Mouse (Mus musculus) myocyte (in vitro differentiated cells): ENCODE data around the gene BC025920.

ENCODE experiments used
- CEBPB ChIP-seq: IDR thresholded peaks from 2 replicates; pipeline ENCODE4 v1.6.1; 2011; ENCODE audit warnings: mild to moderate bottlenecking, moderate library complexity; ENCODE audit not compliant: poor library complexity, insufficient read depth, severe bottlenecking
- E2F4 ChIP-seq: IDR thresholded peaks from one replicate; pipeline ENCODE4 v1.6.1; 2011; ENCODE audit warnings: mild to moderate bottlenecking, control low read depth, moderate library complexity; ENCODE audit not compliant: insufficient read depth
- MAX ChIP-seq: IDR thresholded peaks from one replicate; pipeline ENCODE4 v1.6.1; 2011; ENCODE audit warnings: low read depth, mild to moderate bottlenecking, control low read depth
- MYOD1 ChIP-seq, 3 experiments: IDR thresholded peaks; one replicate each; pipeline ENCODE4 v1.6.1; 2011; ENCODE audit warnings: control low read depth in 2 of 3, low read depth in 2 of 3, mild to moderate bottlenecking in 2 of 3, moderate library complexity in 1 of 3; ENCODE audit not compliant: insufficient read length in 2 of 3, control insufficient read depth in 1 of 3
- MYOG ChIP-seq, 3 experiments: IDR thresholded peaks; one replicate each; pipeline ENCODE4 v1.6.1; 2011; ENCODE audit warnings: control low read depth in 2 of 3, low read depth in 2 of 3, mild to moderate bottlenecking in 2 of 3; ENCODE audit not compliant: insufficient read length in 2 of 3, control insufficient read depth in 1 of 3, insufficient read depth in 1 of 3
- POLR2A ChIP-seq: IDR thresholded peaks from one replicate; pipeline ENCODE4 v1.6.1; 2011; ENCODE audit warnings: low read depth, mild to moderate bottlenecking, control low read depth, moderate library complexity; ENCODE audit not compliant: insufficient read length
- POLR2AphosphoS2 ChIP-seq: IDR thresholded peaks from one replicate; pipeline ENCODE4 v1.6.1; 2011; ENCODE audit warnings: low read depth, control low read depth; ENCODE audit not compliant: insufficient read length
- REST ChIP-seq: IDR thresholded peaks from one replicate; pipeline ENCODE4 v1.6.1; 2011; ENCODE audit warnings: mild to moderate bottlenecking, control low read depth, moderate library complexity; ENCODE audit not compliant: insufficient read depth, insufficient read length
- TCF12 ChIP-seq: IDR thresholded peaks from one replicate; pipeline ENCODE4 v1.6.1; 2011; ENCODE audit warnings: mild to moderate bottlenecking, control low read depth; ENCODE audit not compliant: poor library complexity, insufficient read depth, severe bottlenecking
- USF1 ChIP-seq: IDR thresholded peaks from one replicate; pipeline ENCODE4 v1.6.1; 2011; ENCODE audit warnings: low read depth, mild to moderate bottlenecking, control low read depth, moderate library complexity

- TF ChIP-seq MAX (no peak), MYOD1 (IDR thresholded peaks at IDR 0.05; ENCODE audit: control insufficient read depth in 1 of 3, insufficient read length in 2 of 3, low read depth in 2 of 3) (no peak), CEBPB (no peak), POLR2A (peak; percentile 36), TCF12 (no peak), MYOG (IDR thresholded peaks at IDR 0.05; ENCODE audit: control insufficient read depth in 1 of 3, insufficient read depth in 1 of 3, insufficient read length in 2 of 3, low read depth in 2 of 3) (no peak), POLR2AphosphoS2 (no peak), E2F4 (no peak), REST (no peak), USF1 (no peak)
These were observed 8.7 kb upstream of the BC025920 start for GRCm38 (mm10) chr10:81597137-81597950.
